Mouse (Mus musculus) midbrain, embryonic 11.5 days (tissue): ENCODE results near the gene Fcer1g. TPM values are rescaled to one million over a fixed set of nuclear protein-coding genes. Genes with fewer than 3 reads are reported as not detected.

Experiments
- ATAC-seq: fragments of 200-750 bp; cut with Nextera tagmentation; 2 replicates; pipeline ENCODE4 v1.8.0; 2017; ENCODE audit warnings: moderate TSS enrichment, moderate library complexity; ENCODE audit not compliant: low FRiP score
- DNase-seq: peaks from one replicate; pipeline ENCODE4 v3.0.0; 2015; ENCODE audit warnings: low spot score; ENCODE audit errors: missing footprints
- H3K27ac ChIP-seq: fragments of 300-500 bp; sonication (generic); 2 replicates; pipeline ENCODE4 v1.5.1; 2014; ENCODE audit warnings: low read depth, low read length
- H3K27me3 ChIP-seq: fragments of 300-500 bp; sonication (generic); 2 replicates; pipeline ENCODE4 v1.6.1; 2014; ENCODE audit warnings: mild to moderate bottlenecking, low read length, moderate library complexity, mixed read lengths; ENCODE audit not compliant: control insufficient read depth, insufficient read depth
- H3K36me3 ChIP-seq: fragments of 300-500 bp; sonication (generic); 2 replicates; pipeline ENCODE4 v1.6.1; 2014; ENCODE audit warnings: mild to moderate bottlenecking, low read length, moderate library complexity, mixed read lengths; ENCODE audit not compliant: control insufficient read depth, insufficient read depth
- H3K4me1 ChIP-seq: fragments of 300-500 bp; sonication (generic); 2 replicates; pipeline ENCODE4 v1.6.1; 2014; ENCODE audit warnings: low read length; ENCODE audit not compliant: control insufficient read depth, insufficient read depth
- H3K4me2 ChIP-seq: fragments of 300-500 bp; sonication (generic); 2 replicates; pipeline ENCODE4 v1.6.1; 2014; ENCODE audit warnings: mild to moderate bottlenecking, moderate library complexity
- H3K4me3 ChIP-seq: fragments of 300-500 bp; sonication (generic); 2 replicates; pipeline ENCODE4 v1.5.1; 2014; ENCODE audit warnings: low read depth, low read length
- H3K9ac ChIP-seq: fragments of 300-500 bp; sonication (generic); 2 replicates; pipeline ENCODE4 v1.6.1; 2014; ENCODE audit warnings: low read length
- H3K9me3 ChIP-seq: fragments of 300-500 bp; sonication (generic); 2 replicates; pipeline ENCODE4 v1.6.1; 2016; ENCODE audit warnings: low read length; ENCODE audit not compliant: control insufficient read depth
- WGBS: fragments of 180-500 bp; shearing (Covaris S2); extraction: QIAGEN DNeasy Blood & Tissue Kit; methylation state at CpG from one replicate; pipeline ENCODE4 v1.1.7; 2014; 5-methylcytosine and 5-hydroxymethylcytosine counted together
- polyA plus RNA-seq: library from polyadenylated mRNA; unstranded; fragments of >200 nt; fragmentation: Nextera tagmentation; extraction: Ambion mirVana; gene quantifications from 2 replicates; pipeline ENCODE4 v1.2.1, GENCODE M21; 2014

The Fcer1g gene
- polyA plus RNA-seq, 1 experiment from 2014 or later: 27.3 TPM

DNA sequence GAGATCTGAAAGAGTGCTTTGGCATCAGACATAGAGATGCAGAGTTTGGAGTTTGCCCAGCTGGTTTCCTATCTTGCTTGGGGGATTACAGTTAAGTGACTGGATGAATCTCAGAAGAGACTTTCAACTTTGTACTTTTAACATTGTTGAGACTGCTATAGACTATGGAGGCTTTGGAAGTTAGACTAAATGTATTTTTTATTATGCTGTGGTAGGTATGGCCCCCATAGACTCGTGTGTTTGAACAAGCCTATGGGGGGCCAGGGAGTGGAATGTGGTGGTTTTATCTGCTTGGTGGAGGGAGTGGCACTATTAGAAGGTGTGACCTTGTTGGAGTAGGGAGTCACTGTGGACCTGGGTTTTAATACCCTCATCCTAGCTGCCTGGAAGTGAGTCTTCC lies 34.6 kb downstream of the Fcer1g start:
- peaks cover 14% of the 10 kb centered on the region; the same call in 1 of the 2 replicates for H3K27me3 ChIP-seq
- no peak for ATAC-seq
- 72% methylated on average over 1 of the region's 1 CpGs for WGBS

DNA sequence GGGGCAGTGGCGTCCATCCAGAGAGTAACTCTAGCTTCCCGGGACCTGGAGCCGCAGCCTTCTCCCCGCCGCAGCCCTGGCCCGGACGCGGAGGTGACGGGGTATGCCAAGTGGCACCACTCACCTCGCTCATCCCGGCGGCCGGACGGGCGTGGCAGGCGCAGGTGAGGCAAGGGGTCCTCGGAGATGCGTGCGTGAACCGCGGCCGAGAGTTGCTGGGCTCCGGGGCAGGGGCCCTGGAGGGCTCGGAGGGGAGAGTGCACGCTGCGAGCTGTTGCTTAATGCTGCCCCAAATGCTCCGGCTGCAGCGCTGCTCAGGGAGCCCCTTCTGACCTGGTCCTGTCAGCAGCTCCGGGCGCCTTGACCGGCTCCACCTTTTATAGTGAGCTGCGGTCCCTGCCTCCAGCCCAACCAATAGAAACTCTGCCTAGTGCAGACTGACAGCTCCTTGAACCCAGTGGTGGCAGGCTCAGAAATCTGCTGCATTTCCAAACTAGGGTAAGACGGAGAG lies 38.2 kb downstream of the Fcer1g start, which contains the start of gene Pcp4l1:
Pcp4l1 (minus strand) TSS at position 382 of the 511 bp plus-strand sequence.
- peaks cover 18% of the 10 kb centered on the region for H3K4me1 ChIP-seq
- no peaks in the 10 kb centered on the region for H3K9me3 ChIP-seq
- H3K4me3 ChIP-seq: peak within 1 kb of the TSS; percentile 64
- H3K27me3 ChIP-seq: peaks cover 17% of the 10 kb centered on the region; the same call in 1 of the 2 replicates
- peak within 1 kb of the TSS; percentile 68 for H3K9ac ChIP-seq
- peak; percentile 82 for ATAC-seq
- H3K27ac ChIP-seq: no peak within 1 kb of the TSS
- no peaks in the 10 kb centered on the region for H3K36me3 ChIP-seq
- peak; percentile 95 for DNase-seq
- WGBS: under 1% methylated on average over 33 of the region's 33 CpGs
- peak within 1 kb of the TSS; percentile 98 for H3K4me2 ChIP-seq

More for the DNA sequence above, 34.6 kb downstream of the Fcer1g start:
- Histone ChIP-seq H3K36me3 (no peaks in the 10 kb centered on the region), H3K4me3 (no peak overlapping the region), H3K4me1 (peaks cover 2% of the 10 kb centered on the region; the same call in 1 of the 2 replicates), H3K9me3 (no peaks in the 10 kb centered on the region), H3K9ac (no peak overlapping the region), H3K4me2 (no peak overlapping the region), H3K27ac (no peak overlapping the region)
- peak; percentile 53 for DNase-seq

DNA sequence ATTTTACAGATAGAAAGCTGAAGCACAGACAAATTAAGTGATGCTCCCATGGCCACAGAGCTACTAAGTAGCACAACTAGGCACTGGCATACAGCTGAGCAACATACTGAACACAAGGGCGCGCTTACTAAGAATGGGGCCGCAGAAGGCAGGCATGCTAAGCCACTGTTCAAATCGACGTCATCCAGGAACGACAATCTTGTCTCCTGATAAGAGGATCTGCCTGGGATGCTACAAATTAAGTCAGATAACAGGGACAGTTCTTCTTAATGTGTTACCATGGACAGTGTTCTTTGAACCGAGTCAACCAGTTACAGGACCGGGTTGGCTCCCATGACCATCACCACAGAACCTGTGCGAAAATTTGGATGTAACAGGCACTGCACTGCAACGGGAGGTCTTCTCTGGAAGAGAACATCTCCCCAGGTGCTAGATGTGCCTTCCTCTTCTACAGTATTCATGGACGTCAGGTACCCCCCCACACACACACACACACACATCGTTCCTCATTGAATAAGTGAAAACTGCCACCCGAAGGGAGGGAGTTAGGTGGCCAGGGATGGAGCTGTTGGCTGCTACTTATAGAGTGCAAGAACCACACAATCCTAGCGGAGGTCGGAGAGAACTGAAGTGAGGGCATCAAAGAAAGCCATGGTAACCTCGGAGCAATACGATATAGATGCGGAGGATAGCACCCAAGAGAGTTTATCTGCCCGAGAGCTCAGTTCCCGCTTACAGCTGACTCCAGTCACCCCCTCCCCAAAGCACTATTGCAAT lies 38.9 kb downstream of the Fcer1g start:
- peaks cover 18% of the 10 kb centered on the region for H3K4me1 ChIP-seq
- 3% methylated on average over 20 of the region's 20 CpGs for WGBS
- no peak for DNase-seq
- H3K27ac ChIP-seq: no peak overlapping the region
- peak overlapping the region; percentile 64 for H3K4me3 ChIP-seq
- H3K9me3 ChIP-seq: no peaks in the 10 kb centered on the region
- peaks cover 17% of the 10 kb centered on the region; the same call in 1 of the 2 replicates for H3K27me3 ChIP-seq
- H3K36me3 ChIP-seq: no peaks in the 10 kb centered on the region
- peak overlapping the region; percentile 98 for H3K4me2 ChIP-seq
- H3K9ac ChIP-seq: peak overlapping the region; percentile 68
- ATAC-seq: peak; percentile 23; the same call in 1 of the 2 replicates

DNA sequence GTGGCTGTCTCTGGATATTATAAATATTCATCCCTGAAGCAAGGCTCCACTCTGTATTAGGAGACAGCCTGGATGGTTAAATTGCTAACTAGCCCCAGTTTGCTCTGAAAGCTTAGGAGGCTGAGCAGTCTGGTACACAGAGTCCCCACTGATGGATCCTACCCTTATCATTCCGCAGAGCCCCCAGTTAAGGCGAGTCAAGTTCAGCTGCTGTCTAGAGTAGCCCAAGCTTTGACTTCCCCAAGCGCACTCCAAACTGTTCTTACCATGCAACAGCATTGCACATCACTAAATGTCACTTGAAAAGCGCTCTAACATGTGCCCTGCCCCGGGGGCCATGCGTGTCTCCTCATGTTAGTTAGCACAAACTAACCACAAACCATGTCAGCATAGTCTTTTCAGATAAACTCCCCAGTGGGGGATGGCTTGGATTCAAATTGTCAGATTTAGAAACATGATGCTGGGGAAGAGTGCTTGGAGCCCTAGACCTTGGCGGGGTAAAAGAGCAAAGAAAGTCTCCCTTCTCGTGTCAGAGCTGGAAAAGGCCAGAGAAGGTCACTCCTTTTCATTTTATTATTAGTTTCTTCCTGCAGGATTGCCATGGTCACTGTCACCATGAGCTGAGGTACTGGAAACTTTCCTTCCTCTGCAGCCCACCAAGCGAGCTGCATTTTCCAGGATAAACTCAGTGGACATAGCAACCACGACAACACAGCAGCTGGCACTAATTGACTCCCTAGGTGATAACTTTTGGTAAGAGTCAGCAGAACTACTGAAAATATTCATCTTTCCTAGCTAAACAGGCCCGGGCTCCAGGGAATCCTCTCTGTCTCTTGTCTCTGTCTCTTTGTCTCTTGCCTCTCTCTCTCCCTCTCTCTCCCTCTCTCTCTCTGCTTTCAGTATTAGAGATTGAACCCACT lies 40.0 kb downstream of the Fcer1g start:
- Histone ChIP-seq H3K9ac (no peak overlapping the region; the same call in 1 of the 2 replicates), H3K9me3 (no peaks in the 10 kb centered on the region), H3K27me3 (peaks cover 17% of the 10 kb centered on the region; the same call in 1 of the 2 replicates), H3K4me1 (peaks cover 24% of the 10 kb centered on the region), H3K27ac (peak overlapping the region; percentile 55; the same call in 1 of the 2 replicates), H3K4me3 (no peak overlapping the region), H3K4me2 (peak overlapping the region; percentile 37), H3K36me3 (no peaks in the 10 kb centered on the region)
- 22% methylated on average over 11 of the region's 11 CpGs for WGBS
- peak; percentile 94 for DNase-seq
- ATAC-seq: no peak

DNA sequence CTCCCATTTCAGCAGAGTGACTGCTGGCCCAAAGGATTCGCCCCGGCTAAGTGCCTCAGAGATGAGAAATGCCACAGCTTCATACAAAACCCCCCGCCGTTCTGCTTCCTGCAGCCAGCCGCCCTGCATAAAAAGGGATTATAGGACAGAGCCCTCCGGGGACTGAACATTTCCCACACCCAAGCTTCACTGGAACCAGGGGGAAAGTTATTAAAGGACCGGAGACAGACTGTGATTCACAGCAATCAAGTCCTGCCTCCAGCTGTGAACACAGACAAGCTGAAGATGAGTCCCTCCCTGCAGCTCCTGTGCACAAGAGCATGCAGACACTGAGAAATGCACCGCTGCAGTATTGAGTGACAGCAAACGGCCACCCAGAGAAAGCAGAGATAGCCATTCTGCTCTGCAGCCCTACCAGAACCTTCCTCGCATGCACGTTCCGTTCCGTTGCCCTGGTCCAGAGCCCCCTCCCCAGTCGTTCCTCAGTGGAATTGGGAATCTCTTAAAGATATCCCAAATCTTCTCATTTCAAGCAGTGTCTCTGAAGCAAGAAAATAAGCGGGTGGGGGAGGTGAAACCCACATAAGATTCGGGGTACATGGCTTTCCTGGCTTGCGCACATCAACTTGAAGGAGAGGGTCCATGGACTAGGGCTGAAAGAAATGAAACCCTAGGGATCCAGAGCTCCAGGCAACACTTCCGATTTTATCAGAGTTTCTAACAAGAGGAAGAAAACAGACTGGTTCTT lies 40.9 kb downstream of the Fcer1g start:
- H3K27me3 ChIP-seq: peaks cover 17% of the 10 kb centered on the region; the same call in 1 of the 2 replicates
- WGBS: 4% methylated on average over 18 of the region's 18 CpGs

DNA sequence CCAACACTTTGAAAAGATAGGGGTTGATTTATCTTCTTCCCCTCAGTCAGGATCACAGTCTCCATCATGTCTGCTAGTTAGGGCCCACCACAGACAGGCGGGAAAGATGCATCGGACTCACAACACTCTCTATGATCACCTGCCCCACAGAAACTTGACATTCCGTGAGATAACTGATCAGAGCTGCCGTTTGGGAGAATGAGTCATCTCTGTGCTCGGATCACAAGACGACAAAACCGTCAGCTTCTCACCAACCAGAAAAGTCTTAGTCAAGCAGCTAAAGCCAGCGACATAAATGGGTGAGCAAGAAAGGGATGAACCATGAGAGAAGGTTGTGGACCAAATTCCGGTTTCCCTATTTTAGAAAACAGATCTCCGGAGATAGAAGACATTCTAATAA lies 41.9 kb downstream of the Fcer1g start:
- no peak overlapping the region for H3K27ac ChIP-seq
- peak; percentile 82 for DNase-seq
- H3K9me3 ChIP-seq: no peaks in the 10 kb centered on the region
- peaks cover 17% of the 10 kb centered on the region; the same call in 1 of the 2 replicates for H3K27me3 ChIP-seq
- no peaks in the 10 kb centered on the region for H3K36me3 ChIP-seq
- no peak overlapping the region for H3K4me3 ChIP-seq
- H3K9ac ChIP-seq: no peak overlapping the region
- 40% methylated on average over 10 of the region's 10 CpGs for WGBS
- H3K4me2 ChIP-seq: no peak overlapping the region
- no peak for ATAC-seq
- H3K4me1 ChIP-seq: peaks cover 33% of the 10 kb centered on the region

More for the DNA sequence above, 40.9 kb downstream of the Fcer1g start:
- no peaks in the 10 kb centered on the region for H3K36me3 ChIP-seq
- peak overlapping the region; percentile 55; the same call in 1 of the 2 replicates for H3K27ac ChIP-seq
- peak overlapping the region; percentile 47; the same call in 1 of the 2 replicates for H3K9ac ChIP-seq
- ATAC-seq (peak; percentile 53), DNase-seq (peak; percentile 95)
- peak overlapping the region; percentile 37 for H3K4me2 ChIP-seq
- H3K4me3 ChIP-seq: peak overlapping the region; percentile 2; the same call in 1 of the 2 replicates
- H3K4me1 ChIP-seq: peaks cover 32% of the 10 kb centered on the region
- no peaks in the 10 kb centered on the region for H3K9me3 ChIP-seq

DNA sequence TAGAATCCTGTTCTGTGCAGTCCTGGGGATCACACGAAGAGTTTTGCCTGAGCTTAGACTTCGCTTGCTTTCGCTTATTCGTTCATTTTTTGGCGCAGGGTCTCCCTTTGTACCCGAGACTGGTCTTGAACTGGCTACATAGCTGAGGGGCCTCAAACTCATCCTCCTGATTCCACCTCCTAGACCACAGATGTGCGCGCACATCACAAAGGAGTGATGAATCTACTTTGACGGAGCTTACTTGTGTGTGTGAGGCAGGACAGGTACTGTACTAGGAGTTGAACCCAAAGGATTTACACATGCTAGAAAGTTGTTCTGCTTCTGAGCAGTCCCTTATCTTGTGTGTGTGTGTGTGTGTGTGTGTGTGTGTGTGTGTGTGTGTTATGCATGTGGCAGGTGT lies 43.3 kb downstream of the Fcer1g start:
- DNase-seq (peak; percentile 59), ATAC-seq (no peak)
- WGBS: 91% methylated on average over 9 of the region's 9 CpGs
- no peak overlapping the region for H3K27ac ChIP-seq
- no peak overlapping the region for H3K4me3 ChIP-seq
- H3K36me3 ChIP-seq: no peaks in the 10 kb centered on the region
- no peaks in the 10 kb centered on the region for H3K9me3 ChIP-seq
- H3K9ac ChIP-seq: no peak overlapping the region
- peaks cover 13% of the 10 kb centered on the region; the same call in 1 of the 2 replicates for H3K27me3 ChIP-seq
- no peak overlapping the region for H3K4me2 ChIP-seq
- H3K4me1 ChIP-seq: peaks cover 31% of the 10 kb centered on the region
